Mouse (Mus musculus): ENCODE measurements at regions not wholly inside any gene's neighbourhood (a gene's known extent, or its start where the extent isn't known, plus 50 kb on each side); places are given as distances from the start of the nearest gene placed in this dataset.

- dilution Hi-C loops (cut with MboI; ENCODE audit: extremely low pct_ligation_motif_present, extremely low pct_unique_long_range_greater_than_20kb, low sequenced_read_pairs), result no loop called here
- DNase-seq (ENCODE audit: extremely low read depth), result peak; percentile 7
- H3K79me2 ChIP-seq (replicated peaks; ENCODE audit: control insufficient read depth, extremely low read depth, insufficient read depth, poor library complexity, severe bottlenecking), result no peaks in the 10 kb centered on the region
- TF ChIP-seq USF2 (conservative IDR thresholded peaks at IDR 0.05; ENCODE audit: low read depth, low read length) (no peak), JUN (IDR thresholded peaks at IDR 0.05; ENCODE audit: insufficient read depth, low read depth, low read length) (peak; percentile 74), NELFE (IDR thresholded peaks at IDR 0.05; ENCODE audit: low read depth, low read length) (no peak), EP300 (IDR thresholded peaks at IDR 0.05; ENCODE audit: low read length) (peak; percentile 68), KAT2A (IDR thresholded peaks at IDR 0.05; ENCODE audit: insufficient replicate concordance, low read length) (no peak), MXI1 (IDR thresholded peaks at IDR 0.05; ENCODE audit: low read depth, low read length) (no peak), ETS1 (conservative IDR thresholded peaks at IDR 0.05; ENCODE audit: low read depth, low read length) (0 out of 2 replicates have a peak, but pooled peaks have one; percentile 19), JUND (conservative IDR thresholded peaks at IDR 0.05; ENCODE audit: low read depth, low read length) (peak; percentile 66; the same call in 1 of the 2 replicates), GABPA (IDR thresholded peaks at IDR 0.05; ENCODE audit: insufficient replicate concordance, low read depth, low read length) (no peak), POLR2A (IDR thresholded peaks at IDR 0.05; ENCODE audit: low read depth, low read length) (no peak), TBP (conservative IDR thresholded peaks at IDR 0.05; ENCODE audit: low read depth, low read length) (no peak), UBTF (IDR thresholded peaks at IDR 0.05; ENCODE audit: low read depth, low read length) (no peak), BHLHE40 (IDR thresholded peaks at IDR 0.05; ENCODE audit: low read depth, low read length) (0 out of 2 replicates have a peak, but pooled peaks have one; percentile 24), E2F4 (IDR thresholded peaks at IDR 0.05; ENCODE audit: insufficient replicate concordance, low read depth, low read length) (no peak), ZC3H11A (IDR thresholded peaks at IDR 0.05; ENCODE audit: low read depth, low read length) (no peak), ZMIZ1 (IDR thresholded peaks at IDR 0.05; ENCODE audit: low read depth, low read length) (no peak), PAX5 (IDR thresholded peaks at IDR 0.05; ENCODE audit: low read length) (no peak), MEF2A (IDR thresholded peaks at IDR 0.05; ENCODE audit: borderline replicate concordance, low read depth, low read length) (no peak), NRF1 (IDR thresholded peaks at IDR 0.05; ENCODE audit: low read depth, low read length) (no peak), MAZ (IDR thresholded peaks at IDR 0.05; ENCODE audit: low read depth, low read length) (no peak)
- H3K4me3 ChIP-seq (replicated peaks in 1 of 3; ENCODE audit: low read depth in 2 of 3, low read length in 2 of 3, poor library complexity in 1 of 3), result no peak overlapping the region
- H3K4me1 ChIP-seq (ENCODE audit: control insufficient read depth in 1 of 2, insufficient read depth in 2 of 2), result peaks cover 8 to 20% of the 10 kb centered on the region in 2 experiments; a peak in 3 of 4 replicates
- no peaks in the 10 kb centered on the region for H3K27me3 ChIP-seq (replicated peaks)
- in situ Hi-C loops (cut with MboI; ENCODE audit: low pct_ligation_motif_present, low pct_unique_long_range_greater_than_20kb, low sequenced_read_pairs), result no loop called here
- H3K9ac ChIP-seq (ENCODE audit: insufficient read depth, low read depth), result no peak overlapping the region
- H3K36me3 ChIP-seq (replicated peaks in 1 of 2; ENCODE audit: control insufficient read depth in 1 of 2, insufficient read depth in 1 of 2, low read length in 1 of 2), result no peaks in the 10 kb centered on the region
- H3K4me2 ChIP-seq (ENCODE audit: insufficient read depth, low read depth, poor library complexity, severe bottlenecking), result no peak overlapping the region; the same call in 1 of the 2 replicates
- H3K27ac ChIP-seq (ENCODE audit: insufficient read depth, low read depth), result no peak overlapping the region
- H3K9me3 ChIP-seq (replicated peaks; ENCODE audit: low read length), result no peaks in the 10 kb centered on the region
Observed at GRCm38 (mm10) chr13:101062582-101062981, 229.4 kb upstream of the Slc30a5 start.

Measured in CH12.LX (cell line).